Mouse (Mus musculus): ENCODE data around the gene Gnai2. TPM values are rescaled to one million over a fixed set of nuclear protein-coding genes. Genes with fewer than 3 reads are reported as not detected.
"Not testable (repeated sequence)": the region's sequence is repeated elsewhere in the genome, so short reads cannot be mapped to it uniquely, and the experiment has no call there.

The Gnai2 gene
- polyA plus RNA-seq, 1 experiment from 2014 or later = 367 TPM

- peak overlapping the region; percentile 27 for H3K27ac ChIP-seq
- peaks cover 56% of the 10 kb centered on the region for H3K4me1 ChIP-seq (replicated peaks)
- 84% methylated on average over 22 of the region's 22 CpGs for WGBS
- H3K9me3 ChIP-seq (replicated peaks) = no peaks in the 10 kb centered on the region
- peak overlapping the region; percentile 85 for H3K4me2 ChIP-seq
- H3K27me3 ChIP-seq = no peaks in the 10 kb centered on the region
- no peak for ATAC-seq (replicated peaks; ENCODE audit: insufficient number of reproducible peaks, insufficient read depth, low FRiP score, low read depth)
- peak overlapping the region; percentile 30; the same call in 1 of the 2 replicates for H3K9ac ChIP-seq
- H3K36me3 ChIP-seq = peaks cover 29% of the 10 kb centered on the region
- peak overlapping the region; percentile 89; the same call in 1 of the 2 replicates for H3K4me3 ChIP-seq
Measured at GRCm38 (mm10) chr9:107571534-107572326, 63.4 kb downstream of the Gnai2 start.

DNA sequence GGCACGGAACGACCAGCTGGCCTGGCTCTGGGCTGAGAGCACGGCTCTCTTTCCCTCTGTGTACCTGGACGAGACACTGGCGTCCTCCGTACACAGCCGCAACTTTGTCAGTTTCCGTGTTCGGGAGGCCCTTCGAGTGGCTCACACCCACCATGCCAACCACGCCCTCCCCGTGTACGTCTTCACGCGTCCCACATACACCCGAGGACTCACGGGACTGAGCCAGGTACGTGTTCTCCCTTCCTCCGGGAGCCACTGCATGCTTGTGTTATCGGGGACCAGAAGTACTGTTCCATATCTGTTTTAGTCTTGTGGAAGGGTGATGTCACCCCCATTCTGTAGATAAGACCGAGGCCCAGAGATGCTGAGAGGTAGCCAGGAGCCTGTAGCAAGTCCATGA is 64.3 kb downstream of the Gnai2 start:
- Histone ChIP-seq H3K4me3 (peak overlapping the region; percentile 89), H3K4me1 (replicated peaks) (peaks cover 55% of the 10 kb centered on the region), H3K9me3 (replicated peaks) (no peaks in the 10 kb centered on the region), H3K27me3 (no peaks in the 10 kb centered on the region), H3K27ac (peak overlapping the region; percentile 27), H3K36me3 (peaks cover 29% of the 10 kb centered on the region), H3K4me2 (peak overlapping the region; percentile 85), H3K9ac (peak overlapping the region; percentile 30)
- ATAC-seq (replicated peaks; ENCODE audit: insufficient number of reproducible peaks, insufficient read depth, low FRiP score, low read depth) = no peak
- 45% methylated on average over 21 of the region's 21 CpGs for WGBS

DNA sequence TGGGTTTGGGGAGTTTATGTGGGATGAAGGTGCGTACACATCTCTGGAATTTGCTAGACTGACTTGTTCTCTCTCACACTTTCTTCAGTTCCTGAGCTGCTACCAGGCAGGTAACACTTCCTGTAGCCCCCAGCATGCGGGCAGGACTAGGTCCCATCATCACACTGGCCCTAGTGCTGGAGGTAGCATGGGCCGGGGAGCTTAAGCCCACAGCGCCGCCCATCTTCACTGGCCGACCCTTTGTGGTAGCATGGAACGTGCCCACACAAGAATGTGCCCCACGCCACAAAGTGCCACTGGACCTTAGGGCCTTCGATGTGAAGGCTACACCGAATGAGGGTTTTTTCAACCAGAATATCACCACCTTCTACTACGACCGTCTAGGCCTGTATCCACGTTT is 65.2 kb downstream of the Gnai2 start:
- Histone ChIP-seq H3K4me2 (peak overlapping the region; percentile 85), H3K4me3 (peak overlapping the region; percentile 89), H3K9me3 (replicated peaks) (no peaks in the 10 kb centered on the region), H3K36me3 (peaks cover 32% of the 10 kb centered on the region), H3K9ac (peak overlapping the region; percentile 81), H3K27ac (peak overlapping the region; percentile 89), H3K4me1 (replicated peaks) (peaks cover 56% of the 10 kb centered on the region), H3K27me3 (no peaks in the 10 kb centered on the region)
- 47% methylated on average over 13 of the region's 13 CpGs for WGBS
- no peak for ATAC-seq (replicated peaks; ENCODE audit: insufficient number of reproducible peaks, insufficient read depth, low FRiP score, low read depth)

- H3K4me3 ChIP-seq = peak overlapping the region; percentile 89
- H3K27me3 ChIP-seq = no peaks in the 10 kb centered on the region
- H3K36me3 ChIP-seq = peaks cover 30% of the 10 kb centered on the region
- peak overlapping the region; percentile 85 for H3K4me2 ChIP-seq
- peak overlapping the region; percentile 81 for H3K9ac ChIP-seq
- peaks cover 59% of the 10 kb centered on the region for H3K4me1 ChIP-seq (replicated peaks)
- peak; percentile 4 for ATAC-seq (replicated peaks; ENCODE audit: insufficient number of reproducible peaks, insufficient read depth, low FRiP score, low read depth)
- H3K27ac ChIP-seq = peak overlapping the region; percentile 89
- WGBS = under 1% methylated on average over 23 of the region's 23 CpGs
- no peaks in the 10 kb centered on the region for H3K9me3 ChIP-seq (replicated peaks)
Measured at GRCm38 (mm10) chr9:107569270-107569669, 65.9 kb downstream of the Gnai2 start.

- Histone ChIP-seq H3K4me3 (peak overlapping the region; percentile 89), H3K27ac (peak overlapping the region; percentile 89), H3K4me1 (replicated peaks) (peaks cover 66% of the 10 kb centered on the region), H3K9ac (peak overlapping the region; percentile 81), H3K9me3 (replicated peaks) (no peaks in the 10 kb centered on the region), H3K36me3 (peaks cover 26% of the 10 kb centered on the region), H3K4me2 (peak overlapping the region; percentile 85), H3K27me3 (no peaks in the 10 kb centered on the region)
- ATAC-seq (replicated peaks; ENCODE audit: insufficient number of reproducible peaks, insufficient read depth, low FRiP score, low read depth) = peak; percentile 71
- under 1% methylated on average over 41 of the region's 41 CpGs for WGBS
Measured at GRCm38 (mm10) chr9:107568331-107569261, 66.6 kb downstream of the Gnai2 start.

GRCm38 (mm10) chr9:107567702-107568319 is 67.4 kb downstream of the Gnai2 start, which contains the start of gene Hyal2:
Gene Hyal2 (plus strand): TSS chr9:107567945.
- ATAC-seq (replicated peaks; ENCODE audit: insufficient number of reproducible peaks, insufficient read depth, low FRiP score, low read depth) = no peak
- Histone ChIP-seq H3K4me2 (peak within 1 kb of the TSS; percentile 85), H3K27ac (peak within 1 kb of the TSS; percentile 89), H3K9me3 (replicated peaks) (no peaks in the 10 kb centered on the region), H3K9ac (peak within 1 kb of the TSS; percentile 81), H3K27me3 (no peaks in the 10 kb centered on the region), H3K36me3 (peaks cover 19% of the 10 kb centered on the region), H3K4me1 (replicated peaks) (peaks cover 68% of the 10 kb centered on the region), H3K4me3 (peak within 1 kb of the TSS; percentile 89)
- 15% methylated on average over 18 of the region's 18 CpGs for WGBS

DNA sequence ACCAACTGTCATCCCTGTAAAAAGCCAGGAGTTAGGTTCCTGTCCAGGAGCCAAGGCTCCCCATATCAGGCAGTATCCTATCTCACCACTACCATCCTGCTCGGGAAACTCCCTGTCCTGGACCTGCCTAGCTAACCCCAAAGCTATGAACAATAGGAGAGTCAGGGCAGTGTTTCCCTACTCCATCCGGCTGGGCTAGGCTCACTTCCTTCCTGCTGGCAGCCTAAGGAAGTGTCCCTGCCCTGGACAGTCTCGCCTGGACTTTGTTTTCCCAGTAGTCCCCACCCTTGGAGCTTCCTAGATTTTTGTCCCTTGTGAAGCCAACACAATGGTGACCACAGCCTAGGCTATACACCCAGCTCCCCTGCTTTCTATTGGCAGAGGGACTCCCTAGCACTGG is 68.3 kb downstream of the Gnai2 start:
- Histone ChIP-seq H3K9ac (no peak overlapping the region), H3K4me2 (peak overlapping the region; percentile 85), H3K9me3 (replicated peaks) (no peaks in the 10 kb centered on the region), H3K27ac (peak overlapping the region; percentile 89), H3K36me3 (peaks cover 17% of the 10 kb centered on the region), H3K4me3 (0 out of 2 replicates have a peak overlapping the region, but pooled peaks have one; percentile 7), H3K4me1 (replicated peaks) (peaks cover 67% of the 10 kb centered on the region), H3K27me3 (no peaks in the 10 kb centered on the region)
- WGBS = 55% methylated on average over 3 of the region's 3 CpGs
- ATAC-seq (replicated peaks; ENCODE audit: insufficient number of reproducible peaks, insufficient read depth, low FRiP score, low read depth) = peak; percentile 28

- 51% methylated on average over 15 of the region's 15 CpGs for WGBS
- H3K27me3 ChIP-seq = no peaks in the 10 kb centered on the region
- H3K4me2 ChIP-seq = peak overlapping the region; percentile 85
- H3K9ac ChIP-seq = no peak overlapping the region
- peaks cover 60% of the 10 kb centered on the region for H3K4me1 ChIP-seq (replicated peaks)
- ATAC-seq (replicated peaks; ENCODE audit: insufficient number of reproducible peaks, insufficient read depth, low FRiP score, low read depth) = no peak
- H3K36me3 ChIP-seq = peaks cover 21% of the 10 kb centered on the region
- peak overlapping the region; percentile 89 for H3K27ac ChIP-seq
- 0 out of 2 replicates have a peak overlapping the region, but pooled peaks have one; percentile 7 for H3K4me3 ChIP-seq
- no peaks in the 10 kb centered on the region for H3K9me3 ChIP-seq (replicated peaks)
Measured at GRCm38 (mm10) chr9:107566041-107566709, 69.0 kb downstream of the Gnai2 start.

- Histone ChIP-seq H3K36me3 (peaks cover 27% of the 10 kb centered on the region), H3K4me3 (peak overlapping the region; percentile 14; the same call in 1 of the 2 replicates), H3K27ac (peak overlapping the region; percentile 89), H3K4me2 (peak overlapping the region; percentile 85), H3K4me1 (replicated peaks) (peaks cover 54% of the 10 kb centered on the region)
- H3K27me3 ChIP-seq; H3K9me3 ChIP-seq (replicated peaks); H3K9ac ChIP-seq; ATAC-seq (replicated peaks; ENCODE audit: insufficient number of reproducible peaks, insufficient read depth, low FRiP score, low read depth): not testable (repeated sequence)
- WGBS = 43% methylated on average over 5 of the region's 5 CpGs
Measured at GRCm38 (mm10) chr9:107565556-107565955, 69.6 kb downstream of the Gnai2 start.
